Mouse (Mus musculus) forebrain, embryonic 15.5 days (tissue): ENCODE measurements at regions not wholly inside any gene's neighbourhood (a gene's known extent, or its start where the extent isn't known, plus 50 kb on each side); places are given as distances from the start of the nearest gene placed in this dataset.

ENCODE experiments used
- ATAC-seq: fragments of 200-750 bp; cut with Nextera tagmentation; replicated peaks from 2 replicates; pipeline ENCODE4 v1.8.0; 2017; ENCODE audit warnings: mild to moderate bottlenecking, moderate TSS enrichment, moderate library complexity
- H3K27ac ChIP-seq: fragments of 300-500 bp; sonication (generic); replicated peaks from 2 replicates; pipeline ENCODE4 v1.5.1; 2015; ENCODE audit warnings: mild to moderate bottlenecking, inconsistent platforms
- H3K27me3 ChIP-seq: fragments of 300-500 bp; sonication (generic); 2 replicates; pipeline ENCODE4 v1.6.1; 2015; ENCODE audit warnings: inconsistent platforms
- H3K36me3 ChIP-seq: fragments of 300-500 bp; sonication (generic); 2 replicates; pipeline ENCODE4 v1.6.1; 2015; ENCODE audit warnings: mild to moderate bottlenecking, inconsistent platforms
- H3K4me1 ChIP-seq: fragments of 300-500 bp; sonication (generic); 2 replicates; pipeline ENCODE4 v1.6.1; 2015; ENCODE audit warnings: inconsistent platforms
- H3K4me2 ChIP-seq: fragments of 300-500 bp; sonication (generic); replicated peaks from 2 replicates; pipeline ENCODE4 v1.6.1; 2015; ENCODE audit warnings: mild to moderate bottlenecking, inconsistent platforms
- H3K4me3 ChIP-seq: fragments of 300-500 bp; sonication (generic); 2 replicates; pipeline ENCODE4 v1.5.1; 2015; ENCODE audit warnings: mild to moderate bottlenecking, inconsistent platforms
- H3K9ac ChIP-seq: fragments of 300-500 bp; sonication (generic); replicated peaks from 2 replicates; pipeline ENCODE4 v1.6.1; 2015; ENCODE audit warnings: mild to moderate bottlenecking, inconsistent platforms
- H3K9me3 ChIP-seq: fragments of 300-500 bp; sonication (generic); 2 replicates; pipeline ENCODE4 v1.6.1; 2016; ENCODE audit warnings: inconsistent platforms
- WGBS: fragments of 180-500 bp; shearing (Covaris S2); methylation state at CpG from one replicate; pipeline ENCODE4 v1.1.7; 2015; ENCODE audit warnings: mixed read lengths; 5-methylcytosine and 5-hydroxymethylcytosine counted together

DNA sequence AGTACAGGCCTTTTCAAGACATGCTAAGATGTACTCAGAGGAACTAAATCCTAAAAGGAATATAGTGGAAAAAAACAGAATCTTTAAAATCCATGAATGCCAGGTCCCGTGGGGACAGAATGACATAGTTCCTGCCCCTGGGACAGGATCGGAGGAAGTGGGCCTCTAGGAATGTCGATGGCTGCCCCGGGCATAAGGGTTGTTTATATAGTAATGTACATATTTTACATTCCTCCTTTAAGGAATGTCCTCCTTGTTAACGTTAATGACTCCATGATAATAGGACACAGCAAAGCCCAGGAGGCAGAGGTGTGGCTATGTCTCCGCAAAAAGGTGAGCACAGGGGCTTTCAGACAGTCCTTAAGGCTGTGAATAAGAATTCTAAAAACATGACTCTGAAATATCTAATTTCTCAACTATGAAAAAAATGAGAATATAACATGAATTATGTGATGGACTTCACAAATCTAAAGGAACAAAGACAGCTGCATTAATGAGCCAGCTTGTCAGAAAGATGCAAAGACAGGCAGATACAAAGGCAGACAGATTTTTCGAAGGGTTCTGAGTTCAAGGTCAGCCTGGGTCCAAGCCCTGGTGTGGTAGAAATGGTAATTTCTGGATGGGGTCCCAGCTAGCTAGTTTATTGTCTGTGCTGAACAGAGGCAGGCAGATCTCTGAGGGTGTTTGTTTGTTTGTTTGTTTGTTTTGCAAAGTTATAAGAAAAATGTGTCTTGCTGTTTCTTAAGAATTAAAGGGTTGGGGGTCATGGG, 111.3 kb upstream of the Pcgf5 start:
- Histone ChIP-seq H3K4me3 (no peak overlapping the region), H3K9me3 (no peaks in the 10 kb centered on the region), H3K4me1 (no peaks in the 10 kb centered on the region), H3K36me3 (no peaks in the 10 kb centered on the region), H3K27me3 (no peaks in the 10 kb centered on the region), H3K9ac (no peak overlapping the region), H3K27ac (no peak overlapping the region), H3K4me2 (no peak overlapping the region)
- 79% methylated on average over 7 of the region's 7 CpGs for WGBS
- no peak for ATAC-seq

DNA sequence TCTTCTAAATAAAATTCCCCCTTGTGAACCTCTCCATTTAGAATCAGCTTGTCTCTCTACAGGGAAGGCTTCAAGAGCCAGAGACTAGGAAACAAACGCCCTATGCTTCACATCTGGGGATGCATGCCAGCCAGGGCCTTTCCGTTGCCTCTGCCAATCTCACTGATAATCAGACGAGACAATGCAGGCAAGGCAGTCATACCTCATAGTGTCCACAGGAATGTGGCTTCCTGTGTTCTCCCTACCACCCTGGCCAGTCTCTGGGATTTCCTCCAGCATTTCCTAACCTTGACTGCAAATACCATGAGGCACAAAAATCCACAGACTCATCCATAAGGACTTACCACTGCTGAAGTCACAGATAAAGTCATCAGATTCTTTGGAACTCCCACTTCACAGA, 110.4 kb upstream of the Pcgf5 start:
- H3K4me3 ChIP-seq: no peak overlapping the region
- H3K4me2 ChIP-seq: no peak overlapping the region
- no peaks in the 10 kb centered on the region for H3K36me3 ChIP-seq
- no peaks in the 10 kb centered on the region for H3K4me1 ChIP-seq
- H3K27me3 ChIP-seq: no peaks in the 10 kb centered on the region
- H3K9ac ChIP-seq: no peak overlapping the region
- H3K27ac ChIP-seq: no peak overlapping the region
- ATAC-seq: no peak
- WGBS: 69% methylated on average over 3 of the region's 3 CpGs
- H3K9me3 ChIP-seq: no peaks in the 10 kb centered on the region

DNA sequence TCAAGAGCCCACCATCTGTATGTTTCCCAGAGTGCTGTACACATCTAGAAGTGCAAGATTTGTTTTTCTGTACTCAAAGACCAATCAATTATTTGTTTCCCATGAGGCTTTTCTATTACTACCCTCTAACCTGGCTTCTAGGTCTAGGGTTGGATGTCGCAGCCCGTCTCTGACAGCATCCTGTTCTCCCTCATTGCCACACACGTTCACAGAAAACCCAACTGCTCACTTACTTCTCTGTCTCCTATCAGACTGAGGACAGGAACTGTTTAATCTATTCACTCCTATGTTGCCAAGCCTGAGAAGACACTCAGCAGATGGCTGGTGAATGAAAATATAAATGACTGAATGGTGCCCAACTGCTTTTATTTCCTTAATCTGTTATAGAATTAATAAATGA, 109.6 kb upstream of the Pcgf5 start:
- WGBS: 74% methylated on average over 3 of the region's 3 CpGs
- Histone ChIP-seq H3K9me3 (no peaks in the 10 kb centered on the region), H3K4me3 (no peak overlapping the region), H3K27me3 (no peaks in the 10 kb centered on the region), H3K36me3 (no peaks in the 10 kb centered on the region), H3K4me2 (no peak overlapping the region), H3K27ac (no peak overlapping the region), H3K4me1 (no peaks in the 10 kb centered on the region), H3K9ac (no peak overlapping the region)
- no peak for ATAC-seq

DNA sequence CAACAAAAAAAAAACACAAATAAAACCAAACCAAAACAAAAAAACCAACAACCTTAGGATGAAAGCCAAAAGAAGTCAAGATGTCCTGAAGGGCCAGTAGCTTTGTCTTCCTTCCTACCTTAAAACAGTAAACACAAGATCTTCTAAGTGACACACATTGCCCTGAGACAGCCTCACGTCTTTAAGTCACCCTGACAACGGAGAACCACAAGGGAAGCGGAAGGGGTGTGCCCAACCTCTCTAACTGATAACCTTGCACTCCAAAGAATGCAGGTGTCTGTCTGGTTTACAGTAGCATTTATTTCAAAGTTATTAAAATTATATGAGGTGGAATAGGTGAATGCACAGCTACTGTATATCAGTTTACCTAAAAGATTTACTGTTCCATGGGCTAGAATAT, 105.7 kb upstream of the Pcgf5 start:
- ATAC-seq: no peak
- Histone ChIP-seq H3K36me3 (no peaks in the 10 kb centered on the region), H3K9ac (no peak overlapping the region), H3K27me3 (no peaks in the 10 kb centered on the region), H3K4me1 (no peaks in the 10 kb centered on the region), H3K27ac (no peak overlapping the region), H3K9me3 (no peaks in the 10 kb centered on the region), H3K4me3 (no peak overlapping the region), H3K4me2 (no peak overlapping the region)
- WGBS: 93% methylated on average over 3 of the region's 3 CpGs

DNA sequence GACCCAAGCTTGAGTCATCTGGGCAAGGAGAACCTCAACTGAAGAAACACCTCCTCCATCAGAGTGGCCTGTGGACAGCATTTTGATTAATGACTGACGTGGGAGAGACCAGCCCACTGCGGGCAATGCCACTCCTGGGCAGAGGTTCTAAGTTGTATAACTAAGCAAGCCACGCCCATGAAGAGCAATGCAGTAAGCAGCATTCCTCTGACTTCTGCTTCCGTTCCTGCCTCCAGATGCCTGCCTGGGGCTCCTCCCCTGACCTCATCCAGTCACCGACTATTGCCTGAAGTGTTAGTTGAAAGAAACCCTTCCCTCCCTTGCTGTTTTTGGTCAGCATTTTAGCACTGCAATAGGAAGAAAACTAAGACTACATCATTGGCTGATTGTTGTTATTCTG, 105.2 kb upstream of the Pcgf5 start:
- Histone ChIP-seq H3K9ac (no peak overlapping the region), H3K27ac (no peak overlapping the region), H3K36me3 (no peaks in the 10 kb centered on the region), H3K27me3 (no peaks in the 10 kb centered on the region), H3K4me2 (no peak overlapping the region), H3K9me3 (no peaks in the 10 kb centered on the region), H3K4me1 (no peaks in the 10 kb centered on the region), H3K4me3 (no peak overlapping the region)
- 80% methylated on average over 5 of the region's 5 CpGs for WGBS
- no peak; the same call in 1 of the 2 replicates for ATAC-seq

DNA sequence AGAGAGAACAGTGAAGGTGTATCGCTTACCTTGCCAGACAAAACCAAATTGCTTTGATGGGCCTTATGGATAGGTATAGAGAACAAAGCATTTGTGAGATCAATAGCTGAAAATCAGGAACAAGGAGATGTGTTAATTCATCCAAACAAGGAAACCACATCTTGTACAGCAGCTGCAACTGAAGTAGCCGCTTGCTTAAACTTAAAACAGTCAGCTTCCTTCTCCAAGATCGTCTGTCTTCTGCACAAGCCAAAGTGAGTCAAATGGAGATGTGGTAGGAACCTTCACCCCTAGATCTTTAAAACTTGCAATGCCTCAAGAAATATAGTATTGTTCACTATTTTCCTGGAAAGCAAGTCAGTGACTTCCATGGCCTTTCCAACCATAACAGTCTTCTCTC, 95.6 kb upstream of the Pcgf5 start:
- H3K4me3 ChIP-seq: no peak overlapping the region
- 93% methylated on average over 3 of the region's 3 CpGs for WGBS
- ATAC-seq: no peak
- no peaks in the 10 kb centered on the region for H3K36me3 ChIP-seq
- no peaks in the 10 kb centered on the region for H3K27me3 ChIP-seq
- 0 out of 2 replicates have a peak, but pooled peaks cover 5% of the 10 kb centered on the region for H3K4me1 ChIP-seq
- H3K9me3 ChIP-seq: no peaks in the 10 kb centered on the region
- H3K9ac ChIP-seq: no peak overlapping the region
- H3K27ac ChIP-seq: no peak overlapping the region
- no peak overlapping the region for H3K4me2 ChIP-seq

DNA sequence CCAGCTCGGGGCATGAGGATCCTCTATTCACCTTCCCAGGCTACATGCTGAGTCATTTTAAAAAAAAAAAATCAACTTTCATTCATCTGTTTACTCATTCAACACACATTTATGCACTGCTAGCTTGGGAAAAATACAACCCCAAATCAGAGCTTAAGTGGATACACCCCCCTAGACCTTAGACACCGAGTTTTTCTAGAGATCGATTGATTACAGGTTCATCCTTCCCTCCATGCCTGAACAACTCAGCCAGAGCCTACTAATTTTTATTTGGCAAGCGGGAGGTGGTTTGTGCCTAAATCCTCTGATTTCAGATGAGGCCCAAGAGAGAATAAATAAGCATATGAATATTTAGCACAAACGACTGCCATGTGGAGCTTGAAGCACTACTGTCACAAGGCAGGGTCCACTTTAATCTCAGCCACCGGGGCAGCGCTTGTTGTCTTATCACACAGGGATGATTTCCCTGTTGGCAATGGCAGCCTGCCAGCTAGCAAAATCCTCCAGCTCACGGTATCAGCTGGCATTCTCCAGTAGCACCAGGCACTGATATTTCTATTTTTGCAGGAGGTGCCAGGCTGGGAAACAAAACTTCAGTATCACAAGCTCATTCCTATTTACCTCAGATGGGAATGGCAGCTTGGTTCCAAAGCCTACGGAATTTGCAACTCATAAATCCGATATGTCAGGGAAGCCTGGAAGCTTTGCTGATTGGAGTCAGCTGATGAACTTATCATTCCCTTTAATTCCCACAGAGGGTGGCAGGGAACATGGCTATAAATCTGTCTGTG, 90.2 kb upstream of the Pcgf5 start:
- ATAC-seq: peak; percentile 71
- 50% methylated on average over 10 of the region's 10 CpGs for WGBS
- Histone ChIP-seq H3K27ac (peak overlapping the region; percentile 18; the same call in 1 of the 2 replicates), H3K4me1 (peaks cover 11% of the 10 kb centered on the region), H3K9me3 (no peaks in the 10 kb centered on the region), H3K27me3 (no peaks in the 10 kb centered on the region), H3K9ac (no peak overlapping the region), H3K4me2 (no peak overlapping the region), H3K4me3 (no peak overlapping the region), H3K36me3 (no peaks in the 10 kb centered on the region)

DNA sequence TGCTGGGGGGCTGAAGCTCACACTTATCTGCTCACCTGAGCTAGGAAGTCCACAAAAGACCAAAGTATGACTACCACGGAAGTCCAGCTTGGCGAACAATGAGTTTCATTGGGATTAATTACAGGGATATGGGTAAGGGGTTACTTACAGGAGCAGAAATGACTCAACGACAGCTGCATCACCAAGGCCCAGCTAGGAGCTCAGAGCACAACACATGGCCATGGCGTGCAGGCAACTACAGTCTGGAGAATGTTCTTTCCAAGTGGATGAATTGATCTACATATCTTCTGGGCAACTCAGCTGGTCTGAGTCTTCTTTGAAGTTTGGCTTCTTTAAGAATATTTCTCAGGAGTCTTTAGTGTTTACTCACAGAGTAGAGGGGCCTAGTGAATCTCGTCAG, 86.3 kb upstream of the Pcgf5 start:
- Histone ChIP-seq H3K4me1 (peaks cover 11% of the 10 kb centered on the region), H3K9me3 (no peaks in the 10 kb centered on the region), H3K4me3 (no peak overlapping the region), H3K4me2 (no peak overlapping the region), H3K27ac (no peak overlapping the region), H3K9ac (no peak overlapping the region), H3K27me3 (no peaks in the 10 kb centered on the region), H3K36me3 (no peaks in the 10 kb centered on the region)
- ATAC-seq: no peak
- WGBS: 96% methylated on average over 5 of the region's 5 CpGs

DNA sequence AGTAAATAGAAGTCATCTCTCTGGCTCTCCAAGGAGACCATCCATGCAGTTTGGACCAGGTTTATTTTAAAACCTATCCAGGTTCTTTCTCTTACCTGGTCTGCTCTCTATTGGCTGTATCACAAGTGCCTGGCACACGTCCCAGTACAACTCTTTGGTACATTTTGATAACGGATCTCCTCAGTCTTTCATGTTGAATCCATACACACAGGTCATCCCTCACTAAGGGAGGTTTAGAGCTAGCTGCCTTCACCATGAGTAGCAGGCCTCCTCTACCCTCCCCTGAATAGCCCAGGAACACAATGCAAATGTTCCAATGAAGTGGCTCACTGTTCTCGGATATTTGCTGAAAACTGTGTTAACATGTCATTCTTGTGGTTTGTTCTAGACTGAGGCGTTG, 84.2 kb upstream of the Pcgf5 start:
- no peak overlapping the region for H3K4me3 ChIP-seq
- WGBS: 87% methylated on average over 4 of the region's 4 CpGs
- no peak overlapping the region for H3K9ac ChIP-seq
- no peak overlapping the region for H3K4me2 ChIP-seq
- H3K36me3 ChIP-seq: no peaks in the 10 kb centered on the region
- H3K27me3 ChIP-seq: no peaks in the 10 kb centered on the region
- H3K4me1 ChIP-seq: no peaks in the 10 kb centered on the region
- no peak overlapping the region for H3K27ac ChIP-seq
- H3K9me3 ChIP-seq: no peaks in the 10 kb centered on the region
- ATAC-seq: no peak

DNA sequence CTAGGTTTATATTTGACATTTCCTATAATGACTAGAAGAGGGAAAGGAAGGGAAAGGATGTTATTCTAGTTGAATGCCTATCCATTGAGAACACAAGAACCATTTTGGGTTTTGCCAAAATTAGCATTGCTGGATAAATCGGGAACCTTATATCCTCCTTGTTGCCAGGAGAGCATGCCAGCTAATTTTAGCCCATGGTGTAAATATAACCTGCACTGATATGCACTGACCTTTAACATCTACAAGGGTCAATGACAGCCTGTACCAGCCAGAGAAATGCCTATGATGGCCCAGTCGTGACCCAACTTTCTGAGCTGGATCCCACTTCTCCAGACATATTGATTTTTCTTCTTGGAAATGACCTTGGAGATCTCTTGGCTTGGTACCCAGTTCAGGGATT, 83.7 kb upstream of the Pcgf5 start:
- ATAC-seq: no peak
- 85% methylated on average over 2 of the region's 2 CpGs for WGBS

DNA sequence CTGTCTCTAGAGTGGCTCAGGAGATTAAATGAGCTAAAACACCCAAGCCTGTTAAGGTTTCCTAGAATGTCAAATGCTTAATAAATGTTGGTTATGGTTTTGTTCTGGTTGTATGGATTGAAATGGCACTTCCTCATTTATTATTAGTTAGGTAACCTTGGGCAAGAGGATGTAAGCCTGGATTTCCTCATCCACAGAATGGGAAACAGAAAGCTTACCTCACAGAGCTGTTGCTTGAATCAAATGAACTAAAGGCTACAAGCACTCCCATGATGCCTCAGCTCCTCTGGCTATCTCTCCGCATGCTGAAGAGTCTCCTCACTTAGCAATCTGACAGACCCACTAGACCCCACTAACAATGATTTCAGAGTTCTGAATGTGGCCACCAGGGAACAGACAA, 82.8 kb upstream of the Pcgf5 start:
- Histone ChIP-seq H3K36me3 (no peaks in the 10 kb centered on the region), H3K9me3 (no peaks in the 10 kb centered on the region), H3K4me2 (no peak overlapping the region), H3K4me1 (no peaks in the 10 kb centered on the region), H3K27me3 (no peaks in the 10 kb centered on the region), H3K27ac (no peak overlapping the region), H3K9ac (no peak overlapping the region), H3K4me3 (no peak overlapping the region)
- no peak for ATAC-seq
- 86% methylated on average over 1 of the region's 1 CpGs for WGBS

More for the DNA sequence above, 83.7 kb upstream of the Pcgf5 start:
- Histone ChIP-seq H3K27me3 (no peaks in the 10 kb centered on the region), H3K4me3 (no peak overlapping the region), H3K4me2 (no peak overlapping the region), H3K4me1 (no peaks in the 10 kb centered on the region), H3K9ac (no peak overlapping the region), H3K36me3 (no peaks in the 10 kb centered on the region), H3K9me3 (no peaks in the 10 kb centered on the region), H3K27ac (no peak overlapping the region)

DNA sequence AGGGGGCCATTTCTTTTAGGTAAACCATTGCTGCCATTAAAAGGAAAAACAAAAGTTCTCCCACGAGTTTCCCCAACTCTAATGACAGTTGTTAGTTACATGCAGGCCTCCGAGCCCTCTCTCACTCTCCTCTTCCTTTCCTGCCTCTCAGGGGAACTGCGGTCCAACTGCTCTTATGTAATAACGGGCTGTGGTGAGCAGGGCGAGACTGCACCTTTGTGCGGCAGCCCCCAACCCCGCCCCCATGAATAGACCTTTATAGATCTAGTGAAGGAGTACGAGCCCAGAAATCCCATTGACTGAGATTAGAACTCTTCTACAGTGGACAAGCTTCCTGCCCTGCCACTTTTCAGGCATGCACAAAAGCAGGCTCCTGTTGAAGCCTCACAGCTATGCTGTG, 81.8 kb upstream of the Pcgf5 start:
- WGBS: 44% methylated on average over 8 of the region's 8 CpGs
- H3K9ac ChIP-seq: no peak overlapping the region
- no peaks in the 10 kb centered on the region for H3K36me3 ChIP-seq
- H3K4me3 ChIP-seq: no peak overlapping the region
- H3K9me3 ChIP-seq: no peaks in the 10 kb centered on the region
- no peaks in the 10 kb centered on the region for H3K27me3 ChIP-seq
- H3K4me2 ChIP-seq: no peak overlapping the region
- no peak overlapping the region for H3K27ac ChIP-seq
- H3K4me1 ChIP-seq: no peaks in the 10 kb centered on the region
- ATAC-seq: no peak
